Mouse (Mus musculus) cortical plate, adult 2 months (tissue): ENCODE measurements around the gene Yipf3.

Source experiments
- CTCF ChIP-seq: fragments of 200-500 bp; IDR thresholded peaks from 2 replicates; pipeline ENCODE4 v1.5.1; 2011; ENCODE audit warnings: mild to moderate bottlenecking, control low read depth, low read length; ENCODE audit not compliant: insufficient read depth; ENCODE audit errors: extremely low read depth
- POLR2A ChIP-seq: fragments of 200-500 bp; IDR thresholded peaks from 2 replicates; pipeline ENCODE4 v1.6.1; 2011; ENCODE audit warnings: mild to moderate bottlenecking, low read length, control low read depth; ENCODE audit not compliant: insufficient read depth; ENCODE audit errors: extremely low read depth

DNA sequence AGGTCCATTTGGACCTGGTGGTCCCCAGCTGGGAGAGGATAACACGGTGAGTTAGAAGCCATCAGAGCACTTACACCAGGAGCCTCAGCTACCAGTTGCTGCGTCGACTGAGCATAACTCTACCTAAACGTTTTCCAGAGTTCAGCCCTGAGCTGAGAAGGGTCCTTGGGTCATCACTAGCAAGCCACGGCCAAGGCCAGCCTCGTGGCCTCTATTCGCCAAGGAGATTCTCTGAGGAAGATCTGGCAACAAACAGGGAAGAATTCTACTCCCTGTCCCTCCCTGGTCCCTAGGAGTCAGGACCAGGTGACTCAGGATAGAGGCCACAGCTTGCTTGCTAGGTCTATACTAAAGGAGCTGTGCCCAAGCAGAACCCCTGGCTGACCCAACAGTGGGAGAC is 19.6 kb downstream of the Yipf3 start:
- TF ChIP-seq CTCF (no peak), POLR2A (no peak)
